Mouse (Mus musculus) CH12.LX (cell line): ENCODE measurements around the gene Rgs9bp. TPM values are rescaled to one million over a fixed set of nuclear protein-coding genes. Genes with fewer than 3 reads are reported as not detected.
"Not testable (repeated sequence)": the region's sequence is repeated elsewhere in the genome, so short reads cannot be mapped to it uniquely, and the experiment has no call there.

Source experiments
- DNase-seq: peaks from one replicate; pipeline ENCODE4 v3.0.0-alpha.2; 2013; ENCODE audit errors: extremely low read depth
- H3K27ac ChIP-seq: 2 replicates; pipeline ENCODE4 v1.5.1; 2012; ENCODE audit warnings: low read depth, mild to moderate bottlenecking, control low read depth, moderate library complexity; ENCODE audit not compliant: insufficient read depth
- H3K27me3 ChIP-seq: replicated peaks from 2 replicates; pipeline ENCODE3; 2012; ENCODE audit warnings: inconsistent platforms
- H3K36me3 ChIP-seq, 2 experiments: replicated peaks in 1 of 2; 2 replicates each; pipeline versions ENCODE3 to v1.6.1; 2012; ENCODE audit warnings: inconsistent platforms in 1 of 2, low read length in 1 of 2, mild to moderate bottlenecking in 1 of 2, mixed read lengths in 1 of 2, moderate library complexity in 1 of 2; ENCODE audit not compliant: control insufficient read depth in 1 of 2, insufficient read depth in 1 of 2
- H3K4me1 ChIP-seq, 2 experiments: 2 replicates each; pipeline ENCODE4 v1.6.1; 2012; ENCODE audit warnings: inconsistent platforms in 1 of 2, moderate library complexity in 1 of 2; ENCODE audit not compliant: insufficient read depth in 2 of 2, control insufficient read depth in 1 of 2
- H3K4me2 ChIP-seq: 2 replicates; pipeline ENCODE4 v1.6.1; 2012; ENCODE audit warnings: low read depth, mild to moderate bottlenecking, control low read depth; ENCODE audit not compliant: poor library complexity, insufficient read depth, severe bottlenecking
- H3K4me3 ChIP-seq, 3 experiments: fragments of 150-350 bp in 1 of 3; sonication (generic) in 1 of 3; replicated peaks in 1 of 3; 2 replicates each; pipeline versions ENCODE3 to v1.5.1; 2011 to 2012; ENCODE audit warnings: low read depth in 2 of 3, low read length in 2 of 3, mild to moderate bottlenecking in 2 of 3, moderate library complexity in 2 of 3, control low read depth in 1 of 3, improper control_type of control experiment in 1 of 3, inconsistent platforms in 1 of 3, mixed read lengths in 1 of 3; ENCODE audit not compliant: poor library complexity in 1 of 3
- H3K79me2 ChIP-seq: replicated peaks from 2 replicates; pipeline ENCODE4 v1.6.1; 2012; ENCODE audit warnings: mild to moderate bottlenecking, moderate library complexity; ENCODE audit not compliant: control insufficient read depth, poor library complexity, insufficient read depth, severe bottlenecking; ENCODE audit errors: extremely low read depth
- H3K9ac ChIP-seq: 2 replicates; pipeline ENCODE4 v1.6.1; 2012; ENCODE audit warnings: low read depth, mild to moderate bottlenecking, control low read depth, moderate library complexity; ENCODE audit not compliant: insufficient read depth
- H3K9me3 ChIP-seq: replicated peaks from 2 replicates; pipeline ENCODE3; 2012; ENCODE audit warnings: low read length, inconsistent platforms, mixed read lengths
- CHD1 ChIP-seq: IDR thresholded peaks from 2 replicates; pipeline ENCODE4 v1.6.1; 2012; ENCODE audit warnings: low read depth, low read length, improper control_type of control experiment, inconsistent platforms
- ELF1 ChIP-seq: IDR thresholded peaks from 2 replicates; pipeline ENCODE4 v1.6.1; 2014; ENCODE audit warnings: low read depth, mild to moderate bottlenecking, inconsistent platforms, low read length, improper control_type of control experiment
- JUND ChIP-seq: conservative IDR thresholded peaks from 2 replicates; pipeline ENCODE4 v1.6.1; 2011; ENCODE audit warnings: low read depth, low read length, improper control_type of control experiment
- KAT2A ChIP-seq: IDR thresholded peaks from 2 replicates; pipeline ENCODE4 v1.6.1; 2012; ENCODE audit warnings: low read length, improper control_type of control experiment, inconsistent platforms; ENCODE audit not compliant: insufficient replicate concordance
- MAX ChIP-seq: IDR thresholded peaks from 2 replicates; pipeline ENCODE4 v1.6.1; 2011; ENCODE audit warnings: low read length, improper control_type of control experiment
- MXI1 ChIP-seq: IDR thresholded peaks from 2 replicates; pipeline ENCODE4 v1.6.1; 2011; ENCODE audit warnings: mild to moderate bottlenecking, low read depth, low read length, improper control_type of control experiment
- NELFE ChIP-seq: IDR thresholded peaks from 2 replicates; pipeline ENCODE4 v1.6.1; 2011; ENCODE audit warnings: low read depth, low read length, improper control_type of control experiment
- PAX5 ChIP-seq: IDR thresholded peaks from 2 replicates; pipeline ENCODE4 v1.6.1; 2012; ENCODE audit warnings: low read length, inconsistent platforms, mixed read lengths
- POLR2AphosphoS2 ChIP-seq: IDR thresholded peaks from 2 replicates; pipeline ENCODE4 v1.6.1; 2011; ENCODE audit warnings: low read depth, low read length, improper control_type of control experiment
- TBP ChIP-seq: conservative IDR thresholded peaks from 2 replicates; pipeline ENCODE4 v1.6.1; 2011; ENCODE audit warnings: low read depth, low read length, improper control_type of control experiment
- TCF12 ChIP-seq: IDR thresholded peaks from 2 replicates; pipeline ENCODE4 v1.6.1; 2014; ENCODE audit warnings: low read depth, mild to moderate bottlenecking, inconsistent platforms, low read length, improper control_type of control experiment
- USF2 ChIP-seq: conservative IDR thresholded peaks from 2 replicates; pipeline ENCODE4 v1.6.1; 2011; ENCODE audit warnings: low read depth, low read length, improper control_type of control experiment
- ZMIZ1 ChIP-seq: IDR thresholded peaks from 2 replicates; pipeline ENCODE4 v1.6.1; 2012; ENCODE audit warnings: low read depth, mild to moderate bottlenecking, inconsistent platforms, low read length, improper control_type of control experiment
- dilution Hi-C: fragments of 300-500 bp; cut with MboI; formaldehyde crosslinking; loops from 2 replicates; pipeline ENCODE4 v1.14.3; 2020; ENCODE audit warnings: low sequenced_read_pairs; ENCODE audit not compliant: extremely low pct_unique_long_range_greater_than_20kb, extremely low pct_ligation_motif_present
- in situ Hi-C: fragments of 300-500 bp; cut with MboI; formaldehyde crosslinking; loops from 3 replicates; pipeline ENCODE4 v1.14.3; 2019; ENCODE audit warnings: low sequenced_read_pairs, low pct_ligation_motif_present, low pct_unique_long_range_greater_than_20kb, mixed read lengths
- polyA plus RNA-seq: library from polyadenylated mRNA; unstranded; fragments of >175 nt; gene quantifications from 2 replicates; pipeline ENCODE4 v1.2.1, GENCODE M21; 2012; ENCODE audit warnings: low read depth; ENCODE audit not compliant: insufficient read length
- total RNA-seq, 2 experiments: library from RNA; depleted of rRNA; stranded (reverse); fragments of 300-350 nt in 1 of 2; fragments of >200 nt in 1 of 2; gene quantifications; 2 replicates each; pipeline ENCODE4 v1.2.3; 2012 to 2014

Rgs9bp gene
- total and polyA plus RNA-seq, 3 experiments: 0.05 to 0.21 (median 0.06) TPM

- no peaks in the 10 kb centered on the region for H3K79me2 ChIP-seq
- H3K27ac ChIP-seq: no peak overlapping the region
- H3K27me3 ChIP-seq: no peaks in the 10 kb centered on the region
- peaks cover 0 to 6% of the 10 kb centered on the region in 2 experiments; a peak in 2 of 4 replicates for H3K4me1 ChIP-seq
- no peak overlapping the region for H3K4me3 ChIP-seq
- H3K4me2 ChIP-seq: peak overlapping the region; percentile 21; the same call in 1 of the 2 replicates
- dilution Hi-C loops (no loop called here), in situ Hi-C loops (no loop called here)
- no peak overlapping the region for H3K9ac ChIP-seq
- DNase-seq: no peak
- no peak for TF ChIP-seq NELFE
- TF ChIP-seq MXI1: no peak
- TF ChIP-seq TBP: no peak
- no peak for TF ChIP-seq USF2
- H3K36me3 ChIP-seq: no peaks in the 10 kb centered on the region
- H3K9me3 ChIP-seq: no peaks in the 10 kb centered on the region
Measured at GRCm38 (mm10) chr7:35535750-35536512, 49.5 kb downstream of the Rgs9bp start.

DNA sequence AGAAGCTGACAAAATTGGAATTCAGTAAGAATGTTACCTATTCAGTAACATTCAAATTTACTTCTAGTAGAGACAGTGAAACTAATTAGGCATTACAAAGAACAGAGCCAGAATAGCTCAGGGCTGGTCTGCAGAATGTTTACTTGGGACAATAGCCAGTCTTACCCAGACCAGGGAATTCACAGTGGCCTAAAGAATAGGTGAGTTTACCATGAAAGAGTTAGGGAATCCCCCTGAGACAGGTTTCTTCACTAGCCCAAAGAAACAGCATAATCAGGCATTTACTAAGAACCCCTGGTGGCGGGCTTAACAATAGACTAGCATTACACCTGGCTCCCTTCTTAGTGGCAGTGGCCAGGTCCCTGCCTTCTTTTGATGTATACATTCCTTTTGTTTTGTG, 54.8 kb downstream of the Rgs9bp start:
- H3K9me3 ChIP-seq, H3K27me3 ChIP-seq, DNase-seq, H3K36me3 ChIP-seq, H3K27ac ChIP-seq, in situ Hi-C loops, H3K4me3 ChIP-seq, H3K9ac ChIP-seq, H3K4me2 ChIP-seq, H3K79me2 ChIP-seq, dilution Hi-C loops, H3K4me1 ChIP-seq: not testable (repeated sequence)

- Histone ChIP-seq H3K9me3 (no peaks in the 10 kb centered on the region), H3K27me3 (no peaks in the 10 kb centered on the region), H3K4me2 (no peak overlapping the region), H3K36me3 (no peaks in the 10 kb centered on the region), H3K4me1 (no peaks in the 10 kb centered on the region; a peak in 1 of 4 replicates), H3K4me3 (no peak overlapping the region), H3K27ac (no peak overlapping the region), H3K79me2 (no peaks in the 10 kb centered on the region), H3K9ac (no peak overlapping the region)
- no peak for TF ChIP-seq PAX5
- TF ChIP-seq KAT2A: no peak
- TF ChIP-seq JUND: no peak
- no peak for TF ChIP-seq POLR2AphosphoS2
- no peak for TF ChIP-seq MAX
- no peak for TF ChIP-seq MXI1
- no peak for TF ChIP-seq ZMIZ1
- no peak for TF ChIP-seq ELF1
- TF ChIP-seq CHD1: no peak
- TF ChIP-seq TCF12: no peak
- dilution Hi-C loops: no loop called here
- in situ Hi-C loops: no loop called here
- no peak for DNase-seq
Measured at GRCm38 (mm10) chr7:35530026-35530425, 55.4 kb downstream of the Rgs9bp start.

Other genes with a start within 250 kb of the Rgs9bp start
- 17.6 and 24.1 TPM in 2 replicates for gene Faap24, start 188.7 kb downstream of the Rgs9bp start, total RNA-seq (2012; rRNA removed)
- gene Faap24, start 188.7 kb downstream of the Rgs9bp start, total RNA-seq (2014; rRNA removed): 20.2 and 23.1 TPM in 2 replicates
- gene Faap24, start 188.7 kb downstream of the Rgs9bp start, polyA plus RNA-seq: 50.7 and 55.1 TPM in 2 replicates
- gene Cep89, start 188.5 kb downstream of the Rgs9bp start, total RNA-seq (2012; rRNA removed): 11.8 and 12.6 TPM in 2 replicates
- gene Cep89, start 188.5 kb downstream of the Rgs9bp start, total RNA-seq (2014; rRNA removed): 5.2 and 6.7 TPM in 2 replicates
- gene Cep89, start 188.5 kb downstream of the Rgs9bp start, polyA plus RNA-seq: 25.4 and 28.7 TPM in 2 replicates
- gene Slc7a9, start 136.8 kb downstream of the Rgs9bp start, total RNA-seq (2012; rRNA removed): not detected in 2 replicates
- gene Slc7a9, start 136.8 kb downstream of the Rgs9bp start, total RNA-seq (2014; rRNA removed): not detected in 2 replicates
- gene Slc7a9, start 136.8 kb downstream of the Rgs9bp start, polyA plus RNA-seq: not detected in 2 replicates
- gene Tdrd12, start 47.8 kb downstream of the Rgs9bp start, total RNA-seq (2012; rRNA removed): 0.08 TPM in 1 of 2 replicates, not detected in the other
- gene Tdrd12, start 47.8 kb downstream of the Rgs9bp start, total RNA-seq (2014; rRNA removed): 0.21 TPM in 1 of 2 replicates, not detected in the other
- gene Tdrd12, start 47.8 kb downstream of the Rgs9bp start, polyA plus RNA-seq: 0.19 and 0.42 TPM in 2 replicates
- 29.8 and 35.9 TPM in 2 replicates for gene Nudt19, start 29.3 kb downstream of the Rgs9bp start, total RNA-seq (2012; rRNA removed)
- 128 and 130 TPM in 2 replicates for gene Nudt19, start 29.3 kb downstream of the Rgs9bp start, total RNA-seq (2014; rRNA removed)
- 42.7 and 58.0 TPM in 2 replicates for gene Nudt19, start 29.3 kb downstream of the Rgs9bp start, polyA plus RNA-seq
- 44.4 and 49.1 TPM in 2 replicates for gene Ankrd27, start 662 bp upstream of the Rgs9bp start, total RNA-seq (2012; rRNA removed)
- 33.4 and 39.0 TPM in 2 replicates for gene Ankrd27, start 662 bp upstream of the Rgs9bp start, total RNA-seq (2014; rRNA removed)
- gene Ankrd27, start 662 bp upstream of the Rgs9bp start, polyA plus RNA-seq: 38.6 and 39.7 TPM in 2 replicates
- gene Pdcd5, start 61.9 kb upstream of the Rgs9bp start, total RNA-seq (2012; rRNA removed): 174 and 227 TPM in 2 replicates
- gene Pdcd5, start 61.9 kb upstream of the Rgs9bp start, total RNA-seq (2014; rRNA removed): 241 and 294 TPM in 2 replicates
- 242 and 272 TPM in 2 replicates for gene Pdcd5, start 61.9 kb upstream of the Rgs9bp start, polyA plus RNA-seq
- gene Dpy19l3, start 168.9 kb upstream of the Rgs9bp start, total RNA-seq (2012; rRNA removed): 3.7 and 5.5 TPM in 2 replicates
- 5.0 and 6.2 TPM in 2 replicates for gene Dpy19l3, start 168.9 kb upstream of the Rgs9bp start, total RNA-seq (2014; rRNA removed)
- 15.4 and 18.3 TPM in 2 replicates for gene Dpy19l3, start 168.9 kb upstream of the Rgs9bp start, polyA plus RNA-seq
- gene Zfp507, start 217.4 kb upstream of the Rgs9bp start, total RNA-seq (2012; rRNA removed): 19.5 and 20.1 TPM in 2 replicates
- gene Zfp507, start 217.4 kb upstream of the Rgs9bp start, total RNA-seq (2014; rRNA removed): 9.2 and 10.4 TPM in 2 replicates
- 17.9 and 19.8 TPM in 2 replicates for gene Zfp507, start 217.4 kb upstream of the Rgs9bp start, polyA plus RNA-seq